Mouse (Mus musculus): Measurements from ENCODE around the gene Gss. TPM values are rescaled to one million over a fixed set of nuclear protein-coding genes. Genes with fewer than 3 reads are reported as not detected.

Gss gene
- polyA plus RNA-seq, 1 experiment: 15.4 TPM

DNA sequence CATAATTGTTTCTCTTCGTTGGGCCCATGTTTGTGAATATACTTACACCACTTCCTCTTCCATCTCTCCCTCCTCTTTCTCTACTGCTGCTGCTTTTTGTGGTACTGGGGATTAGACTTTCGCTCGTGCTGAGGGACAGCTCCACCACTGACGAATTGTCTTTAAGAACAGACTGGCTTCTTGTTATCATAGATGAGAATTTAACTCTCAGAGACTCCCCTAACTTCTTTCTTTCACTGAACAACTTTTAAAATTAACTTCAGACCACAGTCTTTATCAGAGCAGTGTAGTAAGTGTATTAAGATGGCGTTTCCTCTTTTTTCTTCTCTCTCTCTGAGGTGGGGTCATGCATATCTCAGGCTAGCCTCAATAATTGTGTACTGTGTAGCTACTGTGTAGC, 68.9 kb downstream of the Gss start:
- no peak for DNase-seq (ENCODE audit: extremely low spot score in 1 of 2, low spot score in 1 of 2)

DNA sequence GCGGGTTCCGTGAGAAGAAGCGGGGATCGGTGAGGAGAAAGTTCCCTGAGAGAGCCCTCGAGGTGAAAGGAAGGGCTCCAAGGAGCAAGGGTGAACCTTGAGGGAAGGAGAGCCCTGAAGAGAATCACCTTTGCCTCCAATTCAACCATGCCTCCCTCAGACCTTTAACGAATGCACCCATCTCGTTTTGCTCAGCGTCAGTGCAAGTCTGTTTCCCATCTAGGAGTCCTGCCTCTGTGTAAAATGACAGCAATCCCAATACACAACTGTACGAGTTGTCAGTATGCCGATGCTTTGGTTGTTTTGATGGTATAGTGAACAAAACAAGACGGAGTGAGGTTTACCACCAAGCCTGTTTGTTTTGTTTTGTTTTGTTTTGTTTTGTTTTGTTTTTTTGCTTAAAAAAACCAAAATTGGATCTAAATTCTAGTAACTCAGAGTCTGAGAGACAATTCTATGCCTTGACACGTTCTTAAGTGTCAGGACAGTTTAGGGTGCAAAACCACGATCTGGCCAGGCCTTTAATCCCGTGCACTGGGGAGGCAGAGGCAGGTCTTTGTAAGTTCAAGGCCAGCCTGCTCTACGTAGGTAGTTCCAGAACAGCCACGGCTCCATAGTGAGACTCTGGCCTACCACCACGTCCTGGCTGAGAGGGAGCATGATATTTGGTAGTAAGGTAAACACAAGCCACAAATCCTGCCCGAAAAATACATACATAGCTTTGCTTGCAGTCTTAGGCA, 73.9 kb downstream of the Gss start:
- no peak for DNase-seq (ENCODE audit: extremely low spot score in 1 of 2, low spot score in 1 of 2)

DNA sequence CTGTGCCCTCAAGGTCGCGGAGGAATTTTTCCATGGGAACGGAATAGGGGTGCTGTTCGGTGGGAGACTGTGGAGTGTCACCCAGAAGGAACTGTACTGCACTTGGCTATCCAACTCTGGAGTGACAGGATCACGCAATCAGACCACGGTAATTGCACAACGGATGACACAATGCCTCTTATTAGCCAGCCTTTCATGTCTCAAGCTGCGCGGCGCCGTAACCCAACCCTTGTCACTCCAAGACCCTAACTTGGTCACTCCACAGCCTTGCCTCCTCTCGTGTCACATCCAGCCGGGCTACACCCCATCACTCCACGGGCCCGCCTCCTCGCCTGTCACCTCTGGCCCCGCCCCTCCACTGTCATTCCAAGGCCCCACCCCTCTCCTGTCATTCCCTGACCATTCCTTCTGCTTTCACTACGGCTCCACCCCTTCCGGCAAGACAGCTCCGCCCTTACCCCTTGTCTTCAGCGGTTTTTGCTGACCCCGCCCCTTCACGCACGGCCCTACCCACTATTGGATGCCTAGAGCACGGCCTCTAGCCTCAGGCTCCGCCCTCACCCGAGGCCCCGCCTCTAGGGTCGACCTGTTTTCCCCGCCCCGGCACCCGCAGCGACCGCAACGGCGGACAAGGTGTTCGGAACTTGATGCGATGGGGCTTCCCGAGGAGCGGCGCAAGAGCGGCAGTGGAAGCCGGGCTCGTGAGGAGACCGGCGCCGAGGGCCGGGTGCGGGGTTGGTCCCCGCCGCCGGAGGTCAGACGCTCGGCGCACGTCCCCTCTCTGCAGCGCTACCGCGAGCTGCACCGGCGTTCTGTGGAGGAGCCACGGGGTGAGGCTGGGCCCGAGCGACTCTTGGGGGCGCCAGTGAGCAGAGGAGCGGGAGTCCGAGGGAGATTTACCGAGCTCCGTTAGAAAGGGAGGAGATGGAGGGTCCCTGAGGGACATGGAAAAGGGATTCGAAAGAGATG, 74.9 kb downstream of the Gss start, which contains the start of the genes Acss2 and Ggt7:
Gene Acss2, plus strand, starts transcription at position 494 of the 969 bp plus-strand sequence.
Gene Ggt7, minus strand, starts transcription at position 783 of the 969 bp plus-strand sequence.
- DNase-seq (ENCODE audit: extremely low spot score in 1 of 2, low spot score in 1 of 2): peak; percentile 98

DNA sequence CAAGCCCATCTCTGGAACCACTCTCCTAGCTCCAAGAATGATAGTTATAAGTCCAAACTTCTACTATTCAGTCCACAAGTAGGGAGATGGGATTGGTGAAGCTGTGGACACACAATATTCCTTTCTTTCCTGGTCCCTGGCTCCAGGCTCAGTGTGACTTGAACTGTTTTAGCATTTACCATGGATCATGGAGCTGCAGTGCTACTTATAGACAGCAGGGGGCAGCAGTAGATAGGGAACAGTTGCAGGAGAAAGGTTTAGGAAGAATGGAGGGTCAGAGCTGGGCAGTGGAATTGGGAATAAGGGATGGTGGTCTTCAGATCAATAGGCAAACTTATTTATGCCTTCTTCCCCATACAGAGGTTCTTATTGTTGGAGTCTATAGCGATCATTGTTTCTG, 76.7 kb downstream of the Gss start:
- peak in 1 of 2 experiments; percentile 90 for DNase-seq (ENCODE audit: extremely low spot score in 1 of 2, low spot score in 1 of 2)

DNA sequence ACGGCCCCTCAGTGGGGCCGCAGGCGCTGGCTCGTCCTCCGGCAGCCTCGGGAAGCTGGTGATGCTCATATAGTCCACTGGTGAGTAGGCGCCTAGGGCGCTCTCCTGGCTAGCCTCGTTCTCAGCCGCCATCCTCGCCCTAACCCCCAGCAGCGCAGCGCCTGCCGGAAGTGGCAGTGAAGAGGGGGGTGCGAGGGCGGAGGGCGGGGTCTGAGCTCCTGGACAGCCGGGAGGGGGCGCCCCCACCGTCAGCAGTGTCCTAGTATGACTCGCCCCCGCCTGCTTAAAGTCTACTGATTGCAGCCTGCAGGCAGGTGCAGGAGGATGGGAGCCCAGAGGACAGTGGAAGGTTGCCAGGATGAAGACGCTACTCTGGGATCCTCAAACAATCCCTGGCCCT, 77.9 kb downstream of the Gss start:
- DNase-seq (ENCODE audit: extremely low spot score in 1 of 2, low spot score in 1 of 2): peak in 1 of 2 experiments; percentile 90

DNA sequence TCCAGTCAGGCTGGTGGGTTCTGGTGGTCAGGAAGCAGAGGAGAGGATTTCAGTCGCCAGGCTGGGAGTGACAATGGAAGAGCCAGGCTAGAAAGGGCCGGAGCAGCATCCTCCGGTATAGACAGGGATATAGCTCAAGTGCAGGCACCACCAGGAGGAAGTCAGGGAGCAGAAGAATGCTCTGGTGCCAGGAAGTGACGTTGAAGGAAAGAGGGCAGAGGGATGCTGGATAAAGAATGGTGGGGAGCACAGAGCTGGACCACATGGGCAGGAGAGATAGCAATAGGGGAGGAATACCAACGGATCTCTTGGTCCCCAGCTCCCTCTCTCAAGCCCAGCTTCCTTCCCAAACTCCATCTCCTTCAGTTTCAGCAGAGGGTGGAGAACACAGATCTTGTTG, 79.1 kb downstream of the Gss start:
- peak in 1 of 2 experiments; percentile 63 for DNase-seq (ENCODE audit: extremely low spot score in 1 of 2, low spot score in 1 of 2)

Other genes starting within 250 kb of the Gss start
- gene Pigu, start 235.4 kb downstream of the Gss start, polyA plus RNA-seq (2012; rRNA removed): 37.6 and 38.3 TPM in 2 replicates
- 138 and 165 TPM in 2 replicates for gene Trp53inp2, start 211.8 kb downstream of the Gss start, polyA plus RNA-seq (2012; rRNA removed)
- gene Ncoa6, start 118.9 kb downstream of the Gss start, polyA plus RNA-seq (2012; rRNA removed): 45.3 and 46.9 TPM in 2 replicates
- gene Acss2, start 74.9 kb downstream of the Gss start, polyA plus RNA-seq (2012; rRNA removed): 65.9 and 66.7 TPM in 2 replicates
- 206 and 237 TPM in 2 replicates for gene Ggt7, start 74.6 kb downstream of the Gss start, polyA plus RNA-seq (2012; rRNA removed)
- 5.8 and 6.0 TPM in 2 replicates for gene Myh7b, start 18.4 kb upstream of the Gss start, polyA plus RNA-seq (2012; rRNA removed)
- gene Trpc4ap, start 99.6 kb upstream of the Gss start, polyA plus RNA-seq (2012; rRNA removed): 152 and 159 TPM in 2 replicates
- gene Edem2, start 136.7 kb upstream of the Gss start, polyA plus RNA-seq (2012; rRNA removed): 38.4 and 39.6 TPM in 2 replicates
- gene Gm17581, start 143.1 kb upstream of the Gss start, polyA plus RNA-seq (2012; rRNA removed): not detected in 2 replicates
- 1.5 and 2.6 TPM in 2 replicates for gene Procr, start 158.3 kb upstream of the Gss start, polyA plus RNA-seq (2012; rRNA removed)
- gene Mmp24, start 182.5 kb upstream of the Gss start, polyA plus RNA-seq (2012; rRNA removed): 36.1 and 39.7 TPM in 2 replicates
- 81.7 and 83.7 TPM in 2 replicates for gene BC029722, start 226.6 kb upstream of the Gss start, polyA plus RNA-seq (2012; rRNA removed)
- 69.1 and 75.1 TPM in 2 replicates for gene Eif6, start 234.1 kb upstream of the Gss start, polyA plus RNA-seq (2012; rRNA removed)
- gene Fam83c, start 242.0 kb upstream of the Gss start, polyA plus RNA-seq (2012; rRNA removed): not detected in 2 replicates